Mouse (Mus musculus): ENCODE results near the gene Ctc1.
"Not testable (repeated sequence)": the region's sequence is repeated elsewhere in the genome, so short reads cannot be mapped to it uniquely, and the experiment has no call there.

Ctc1 gene

DNA sequence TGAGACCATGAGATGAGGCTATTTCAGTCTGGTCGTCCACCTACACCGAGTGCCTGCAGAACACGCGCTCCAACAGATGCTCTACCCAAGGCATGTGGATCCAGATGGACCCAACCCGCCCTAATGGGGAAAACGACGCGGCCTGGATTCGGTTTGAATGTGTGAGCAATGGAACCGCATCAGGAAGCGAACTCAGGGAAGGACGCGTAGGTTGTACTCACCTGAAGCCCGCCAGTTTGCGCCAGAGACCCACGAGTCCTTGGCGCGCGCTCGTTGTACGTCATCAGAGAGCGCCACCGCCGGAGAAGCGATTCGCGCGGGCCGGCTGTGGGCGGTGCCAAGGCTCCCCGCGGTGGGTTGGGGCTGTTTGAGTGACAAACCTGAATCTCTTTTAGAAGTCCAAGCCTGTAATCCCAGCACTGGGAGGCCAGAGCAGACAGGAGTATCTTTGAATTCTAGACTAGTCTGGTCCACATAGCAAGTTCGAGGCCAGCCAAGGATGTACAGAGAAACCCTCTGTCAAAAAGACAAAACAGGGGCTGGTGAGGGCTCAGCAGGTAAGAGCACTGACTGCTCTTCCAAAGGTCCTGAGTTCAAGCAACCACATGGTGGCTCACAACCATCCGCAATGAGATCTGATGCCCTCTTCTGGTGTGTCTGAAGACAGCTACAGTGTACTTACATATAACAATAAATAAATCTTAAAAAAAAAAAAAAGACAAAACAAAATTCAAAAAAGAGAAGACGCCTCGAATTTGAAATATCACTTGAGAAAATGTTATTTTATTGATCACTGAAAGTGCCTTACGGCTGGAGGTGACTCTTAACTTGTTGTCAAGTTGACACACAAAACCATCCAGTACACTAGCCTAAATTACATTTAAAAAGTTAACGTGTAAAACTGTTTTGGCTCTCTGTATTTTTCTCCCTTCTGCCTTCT, 7.3 kb upstream of the Ctc1 start, which contains the start of gene Pfas:
Gene Pfas (minus strand): TSS at position 279 of the 940 bp plus-strand sequence.
- peak; percentile 90 for DNase-seq (ENCODE audit: low spot score)

- no peak for DNase-seq (ENCODE audit: low spot score)
Measured at GRCm38 (mm10) chr11:69009508-69009907, 6.2 kb upstream of the Ctc1 start.

DNA sequence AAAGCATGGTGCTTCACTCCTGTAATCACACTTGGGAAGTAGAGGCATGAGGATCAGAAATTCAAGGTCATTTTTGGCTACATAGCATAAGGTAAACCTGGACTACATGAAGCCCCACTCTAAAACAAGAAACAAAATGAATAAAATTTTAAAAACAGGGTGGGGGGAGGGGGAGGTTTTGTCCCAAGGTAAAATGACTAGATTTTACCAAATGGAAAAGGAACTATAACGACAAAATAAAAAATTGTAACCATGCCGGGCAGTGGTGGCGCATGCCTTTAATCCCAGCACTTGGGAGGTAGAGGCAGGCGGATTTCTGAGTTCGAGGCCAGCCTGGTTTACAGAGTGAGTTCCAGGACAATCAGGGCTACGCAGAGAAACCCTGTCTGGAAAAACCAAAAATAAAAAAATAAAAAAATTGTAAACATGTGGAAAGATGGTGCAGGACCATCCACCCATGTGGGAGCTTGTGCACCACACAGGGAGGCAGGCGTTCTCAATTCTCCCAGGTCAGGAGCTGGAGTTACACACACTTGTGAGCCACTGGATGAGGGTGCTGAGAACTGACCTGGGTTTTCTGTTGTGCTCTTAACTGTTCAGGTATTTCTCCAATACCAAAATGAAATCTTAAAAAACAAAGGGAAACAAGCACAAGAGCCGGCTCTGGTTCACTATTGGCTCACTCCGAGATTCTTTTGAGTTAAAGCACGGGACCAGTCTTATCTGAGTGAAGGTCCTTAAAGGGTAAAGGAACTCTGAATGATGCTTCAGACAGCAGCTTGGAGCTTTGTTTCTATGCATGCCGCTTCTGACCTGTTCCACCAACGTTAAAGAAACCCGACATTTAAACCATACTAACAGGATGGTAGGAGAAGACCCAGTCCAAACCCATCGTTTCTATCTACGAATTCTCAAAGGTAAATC, 5.0 kb upstream of the Ctc1 start:
- no peak for DNase-seq (ENCODE audit: low spot score)

DNA sequence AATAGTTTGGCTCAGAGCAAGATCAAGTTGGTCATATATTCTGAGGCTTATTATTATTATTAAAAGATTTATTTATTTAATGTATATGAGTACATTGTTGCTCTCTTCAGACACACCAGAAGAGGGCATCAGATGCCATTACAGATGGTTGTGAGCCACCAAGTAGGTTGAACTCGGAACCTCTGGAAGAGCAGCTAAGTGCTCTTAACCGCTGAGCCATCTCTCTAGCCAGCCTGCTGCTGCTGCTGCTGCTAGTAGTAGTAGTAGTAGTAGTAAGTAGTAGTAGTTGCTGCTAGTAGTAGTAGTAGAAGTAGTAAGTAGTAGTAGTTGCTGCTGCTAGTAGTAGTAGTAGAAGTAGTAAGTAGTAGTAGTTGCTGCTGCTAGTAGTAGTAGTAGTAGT, 4.3 kb upstream of the Ctc1 start:
- not testable (repeated sequence) for DNase-seq (ENCODE audit: low spot score)

- DNase-seq (ENCODE audit: low spot score) = peak; percentile 80
Measured at GRCm38 (mm10) chr11:69012071-69012601, 3.6 kb upstream of the Ctc1 start.

DNA sequence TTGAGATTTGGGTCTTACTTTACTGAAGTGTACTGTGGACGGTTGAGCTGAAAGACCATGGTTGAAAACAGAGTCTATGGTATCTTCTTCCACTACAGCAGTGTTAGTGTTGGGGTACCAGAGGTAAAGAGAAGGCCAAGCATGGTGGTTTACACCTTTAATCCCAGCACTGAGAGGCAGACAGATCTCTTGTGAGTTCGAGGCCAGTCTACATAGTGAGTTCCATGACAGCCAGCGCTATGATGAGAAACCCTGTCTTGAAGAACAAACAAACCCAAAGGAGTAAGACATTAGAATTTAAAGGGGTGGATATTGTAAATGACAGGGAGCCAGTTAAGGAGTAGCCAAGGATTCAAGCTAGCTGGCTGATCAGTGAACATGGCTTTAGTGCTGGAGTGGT, 1.0 kb downstream of the Ctc1 start:
- DNase-seq (ENCODE audit: low spot score) = no peak

DNA sequence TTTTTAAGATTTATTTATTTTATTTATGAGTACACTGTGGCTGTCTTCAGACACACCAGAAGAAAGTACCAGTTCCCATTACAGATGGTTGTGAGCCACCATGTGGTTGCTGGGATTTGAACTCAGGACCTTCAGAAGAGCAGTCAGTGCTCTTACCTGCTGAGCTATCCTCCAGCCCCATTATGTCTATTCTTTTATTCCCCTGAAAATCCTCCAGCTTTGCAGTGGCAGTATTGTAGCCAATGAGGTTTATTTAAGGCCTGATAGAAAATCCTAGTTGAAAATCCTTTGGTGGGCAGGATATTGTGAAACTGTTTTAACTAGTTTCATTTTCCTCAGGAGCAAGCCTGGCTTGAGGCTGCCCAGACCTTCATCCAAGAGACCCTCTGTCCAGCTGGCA, 5.0 kb downstream of the Ctc1 start:
- no peak for DNase-seq (ENCODE audit: low spot score)

GRCm38 (mm10) chr11:69026562-69026961, 10.9 kb downstream of the Ctc1 start:
- no peak for DNase-seq (ENCODE audit: low spot score)

DNA sequence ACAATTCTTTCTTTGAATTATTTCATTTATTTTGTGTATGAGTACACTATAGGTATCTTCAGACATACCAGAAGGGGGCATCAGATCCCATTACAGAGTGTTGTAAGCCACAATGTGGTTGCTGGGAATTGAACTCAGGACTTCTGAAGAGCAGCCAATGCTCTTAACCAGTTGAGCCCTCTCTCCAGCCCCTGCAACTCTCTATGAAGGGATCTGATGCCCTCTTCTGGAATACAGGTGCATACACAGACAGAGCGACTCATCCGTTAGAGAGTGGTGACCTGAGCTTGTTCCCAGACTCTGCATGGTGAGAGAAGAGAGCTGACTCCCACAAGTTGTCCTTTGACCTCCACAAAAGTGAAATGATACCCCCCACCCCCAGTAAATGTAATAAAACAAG, 13.1 kb downstream of the Ctc1 start:
- DNase-seq (ENCODE audit: low spot score) = no peak

DNA sequence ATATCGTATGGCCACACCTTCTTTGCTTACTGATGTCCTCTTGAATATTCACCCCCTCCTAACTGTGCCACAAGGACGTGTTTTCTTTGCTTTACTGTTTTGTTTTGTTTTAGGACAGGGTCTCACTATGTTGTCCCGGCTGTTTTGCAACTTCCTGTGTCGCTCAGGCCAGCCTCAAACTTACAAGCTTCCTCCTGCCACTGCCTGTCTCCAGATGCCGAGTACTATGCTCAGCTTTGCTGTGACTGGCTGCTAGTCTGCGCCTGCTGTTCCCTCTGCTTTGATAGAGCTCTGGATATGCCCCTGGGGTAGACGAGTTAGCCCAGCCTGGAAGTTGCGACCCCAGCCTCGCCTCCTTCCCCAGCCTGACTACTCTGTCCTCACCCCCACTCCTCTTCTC, 17.8 kb downstream of the Ctc1 start:
- DNase-seq (ENCODE audit: low spot score) = no peak

GRCm38 (mm10) chr11:69034585-69034984, 18.9 kb downstream of the Ctc1 start:
- no peak for DNase-seq (ENCODE audit: low spot score)

- DNase-seq (ENCODE audit: low spot score) = no peak
Measured at GRCm38 (mm10) chr11:69035411-69035810, 19.7 kb downstream of the Ctc1 start.

- peak; percentile 82 for DNase-seq (ENCODE audit: low spot score)
Measured at GRCm38 (mm10) chr11:69035849-69036248, 20.1 kb downstream of the Ctc1 start.

DNA sequence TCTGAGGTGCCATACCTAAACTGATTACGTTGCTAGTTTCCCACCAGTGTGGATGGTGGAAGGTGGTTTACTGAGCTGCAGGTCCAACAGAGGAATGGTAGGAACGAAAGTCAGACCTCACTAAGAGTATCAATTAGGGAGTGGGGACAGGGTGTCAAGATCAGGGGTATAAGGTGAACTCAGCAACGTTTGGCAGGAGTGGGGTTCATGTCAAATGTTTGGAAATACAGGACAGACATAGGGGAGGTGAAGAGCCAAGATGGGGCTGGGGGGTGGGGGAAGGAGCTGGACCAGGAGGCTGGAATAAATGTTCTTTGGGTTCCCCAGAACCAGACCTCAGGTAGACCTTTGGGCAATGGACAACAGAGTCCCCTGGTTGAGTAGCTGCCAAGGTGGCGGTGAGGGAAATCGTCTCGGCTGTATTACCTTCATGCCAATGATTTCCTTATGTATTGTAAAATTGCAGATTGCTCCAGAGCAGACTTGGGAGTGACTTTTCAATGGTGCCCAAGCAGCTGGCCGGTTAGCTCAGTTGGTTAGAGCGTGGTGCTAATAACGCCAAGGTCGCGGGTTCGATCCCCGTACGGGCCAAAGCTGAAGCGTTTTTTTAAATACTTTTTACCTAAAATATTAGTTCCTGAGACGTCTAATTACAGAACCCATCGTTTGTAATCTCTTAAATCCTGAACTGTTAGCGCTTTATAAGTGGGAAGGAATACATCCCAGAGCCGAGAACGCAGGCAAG, 20.9 kb downstream of the Ctc1 start:
- peak; percentile 79 for DNase-seq (ENCODE audit: low spot score)

- peak; percentile 68 for DNase-seq (ENCODE audit: low spot score)
Measured at GRCm38 (mm10) chr11:69037231-69038061, 21.7 kb downstream of the Ctc1 start.

- no peak for DNase-seq (ENCODE audit: low spot score)
Measured at GRCm38 (mm10) chr11:69038173-69038572, 22.5 kb downstream of the Ctc1 start.

DNA sequence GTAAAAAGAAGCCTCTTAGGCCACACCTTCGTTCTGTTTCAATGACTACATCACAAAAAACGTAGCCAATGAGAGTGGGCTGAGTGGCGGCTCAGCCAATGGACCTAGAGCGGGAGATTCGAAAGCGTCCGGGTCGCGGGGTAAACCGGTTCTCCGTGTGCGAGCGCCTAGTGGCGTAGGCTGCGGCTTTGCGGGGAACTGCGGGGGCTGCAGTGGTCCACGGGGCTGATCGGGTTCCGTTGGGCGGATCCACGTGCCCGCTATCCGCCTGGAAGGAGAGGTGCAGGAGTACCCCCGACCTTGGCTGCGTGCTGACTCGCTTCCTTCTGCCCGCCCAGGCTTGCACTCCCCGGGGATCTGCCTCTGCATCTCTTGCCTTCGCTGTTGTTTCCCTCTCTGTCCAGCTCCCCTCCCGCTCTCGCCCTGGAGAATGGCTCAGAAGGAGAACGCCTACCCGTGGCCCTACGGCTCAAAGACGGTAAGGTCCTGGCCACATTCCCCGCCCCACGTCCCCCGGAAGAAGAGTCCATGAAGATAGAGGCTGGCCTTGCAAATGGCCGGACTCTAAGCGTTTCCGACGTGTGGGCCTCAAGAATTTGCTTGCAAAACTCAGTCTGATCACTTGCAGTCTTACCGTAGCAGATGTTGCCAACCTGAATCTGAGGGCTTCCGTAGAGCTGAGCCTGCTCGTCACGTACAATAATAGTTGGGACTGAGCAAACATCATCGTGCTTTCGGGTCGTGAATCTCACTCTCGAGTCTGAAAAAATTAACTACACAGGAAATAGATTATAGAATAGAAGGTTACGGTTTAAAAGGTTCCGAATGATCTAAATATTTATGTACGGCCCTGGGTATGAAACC, 30.1 kb downstream of the Ctc1 start, which contains the start of gene Aurkb:
Gene Aurkb (plus strand): TSS at position 117 of the 864 bp plus-strand sequence.
- peak; percentile 78 for DNase-seq (ENCODE audit: low spot score)

GRCm38 (mm10) chr11:69046395-69046774, 30.7 kb downstream of the Ctc1 start:
- no peak for DNase-seq (ENCODE audit: low spot score)

DNA sequence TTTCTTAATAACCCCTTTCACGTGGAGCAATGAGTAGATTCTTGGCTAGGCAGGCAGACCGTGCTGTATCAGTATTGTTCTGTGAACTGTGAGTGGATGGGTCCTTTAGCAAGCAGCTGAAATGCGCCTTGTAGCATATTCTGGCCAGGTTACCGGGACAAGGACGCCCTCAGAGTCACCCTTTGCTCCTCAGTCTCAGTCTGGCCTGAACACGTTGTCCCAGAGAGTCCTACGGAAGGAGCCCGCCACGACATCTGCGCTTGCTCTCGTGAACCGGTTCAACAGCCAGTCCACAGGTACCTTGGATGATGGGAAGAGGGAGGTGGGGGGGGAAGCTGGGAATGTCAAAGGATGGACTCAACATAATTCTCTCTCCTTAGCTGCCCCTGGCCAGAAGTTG, 31.9 kb downstream of the Ctc1 start:
- no peak for DNase-seq (ENCODE audit: low spot score)

DNA sequence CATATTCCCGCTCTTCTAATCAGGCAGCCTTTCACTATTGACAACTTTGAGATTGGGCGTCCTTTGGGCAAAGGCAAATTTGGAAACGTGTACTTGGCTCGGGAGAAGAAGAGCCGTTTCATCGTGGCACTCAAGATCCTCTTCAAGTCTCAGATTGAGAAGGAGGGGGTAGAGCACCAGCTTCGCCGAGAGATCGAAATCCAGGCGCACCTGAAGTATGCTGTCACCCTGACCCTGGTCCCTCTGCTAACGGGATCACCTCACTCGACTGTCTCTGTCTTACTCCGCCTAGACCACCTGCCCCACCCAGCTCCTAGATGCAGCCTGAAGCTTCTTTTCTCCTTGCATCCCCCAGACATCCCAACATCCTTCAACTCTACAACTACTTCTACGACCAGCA, 32.4 kb downstream of the Ctc1 start:
- no peak for DNase-seq (ENCODE audit: low spot score)
